In genomic region chr15:97850441-97850840, GRCm38 (mm10) we compare ENCODE assay signal across 8 mouse cellular contexts. TPM values are rescaled to one million over a fixed set of nuclear protein-coding genes. Genes with fewer than 3 reads are reported as not detected.
DNase-seq lines count a peak whose midpoint lies in the region; ATAC-seq lines count a peak whose summit lies in the region.

No protein-coding gene starts in this region.

- H3K36me3 ChIP-seq in limb, embryonic 11.5 days (ENCODE audit: control insufficient read depth, insufficient read depth, low read length) = no peaks in the 10 kb centered on the region
- H3K36me3 ChIP-seq in limb, embryonic 10.5 days = no peaks in the 10 kb centered on the region

- H3K4me2 ChIP-seq in limb, embryonic 11.5 days (ENCODE audit: low read depth, severe bottlenecking) = no peak overlapping the region

- WGBS in limb, embryonic 11.5 days = 14% methylated on average over 2 of the region's 2 CpGs
- 25% methylated on average over 2 of the region's 2 CpGs for WGBS in limb, embryonic 10.5 days

- no peak overlapping the region for H3K27ac ChIP-seq in limb, embryonic 11.5 days (replicated peaks; ENCODE audit: low read depth, low read length)
- H3K27ac ChIP-seq in limb, embryonic 10.5 days = no peak overlapping the region

- H3K4me1 ChIP-seq in limb, embryonic 11.5 days (ENCODE audit: control insufficient read depth, insufficient read depth, low read length) = no peaks in the 10 kb centered on the region
- H3K4me1 ChIP-seq in limb, embryonic 10.5 days = peaks cover 5% of the 10 kb centered on the region

- no peak overlapping the region for H3K9ac ChIP-seq in limb, embryonic 11.5 days (ENCODE audit: low read length)

- H3K27me3 ChIP-seq in limb, embryonic 11.5 days (ENCODE audit: control insufficient read depth, insufficient read depth, low read length) = no peaks in the 10 kb centered on the region
- H3K27me3 ChIP-seq in limb, embryonic 10.5 days (ENCODE audit: low read depth, poor library complexity, severe bottlenecking) = no peaks in the 10 kb centered on the region

- no peak overlapping the region for H3K4me3 ChIP-seq in limb, embryonic 11.5 days (ENCODE audit: low read depth, low read length)
- no peak overlapping the region for H3K4me3 ChIP-seq in limb, embryonic 10.5 days

- H3K9me3 ChIP-seq in limb, embryonic 11.5 days (ENCODE audit: control insufficient read depth, low read length) = no peaks in the 10 kb centered on the region
- no peaks in the 10 kb centered on the region for H3K9me3 ChIP-seq in limb, embryonic 10.5 days (replicated peaks)

- ATAC-seq in cerebellum, adult (ENCODE audit: insufficient number of reproducible peaks, low FRiP score, low TSS enrichment) = 0 out of 2 replicates have a peak, but pooled peaks have one; percentile 5
- no peak for ATAC-seq in limb, embryonic 11.5 days (ENCODE audit: insufficient number of reproducible peaks, low FRiP score, low TSS enrichment, low read depth)
- ATAC-seq in erythroblast, adult 5-6 weeks (replicated peaks; ENCODE audit: low FRiP score, poor library complexity, severe bottlenecking) = 0 out of 2 replicates have a peak, but pooled peaks have one; percentile 47

- no peak for DNase-seq in cerebellum, adult 11 months
- DNase-seq in limb, embryonic 11.5 days (ENCODE audit: low spot score) = peak; percentile 57
- DNase-seq in limb, embryonic 10.5 days (ENCODE audit: low spot score) = no peak
- DNase-seq in retina, postnatal 1 day = peak; percentile 61
- no peak for DNase-seq in ovary, adult 18-20 months (ENCODE audit: low spot score)
- DNase-seq in adrenal gland, adult 8-10 months = no peak

RNA-seq across cellular contexts. Expression of gene Hdac7, which starts 6.1 kb away (rescaled TPM):
- 25.4 and 26.8 TPM in 2 replicates for polyA plus RNA-seq in limb, embryonic 11.5 days (2014; fragmentation: Nextera tagmentation; extraction: Ambion mirVana)
- polyA plus RNA-seq in limb, embryonic 10.5 days (2016; fragmentation: Nextera tagmentation; extraction: Ambion mirVana) = 28.5 and 32.1 TPM in 2 replicates
- total RNA-seq in erythroblast, adult 5-6 weeks (2015; ENCODE audit: low replicate concordance) = 3.5 and 7.7 TPM in 2 replicates
- 1.1 and 3.8 TPM in 2 replicates for total RNA-seq in erythroblast, adult 5-6 weeks (2017; ENCODE audit: low replicate concordance)
- 100 to 1,000 TPM in 2 of 4 experiments, 10 to 100 TPM in 2; 86.1 to 106 (median 96.2) TPM for total RNA-seq in adrenal gland, adult 8-10 months (2022)

RNA-seq across cellular contexts. Expression of gene Vdr, which starts 60.0 kb away (rescaled TPM):
- polyA plus RNA-seq in limb, embryonic 11.5 days (2014; fragmentation: Nextera tagmentation; extraction: Ambion mirVana) = 0.18 and 0.25 TPM in 2 replicates
- polyA plus RNA-seq in limb, embryonic 10.5 days (2016; fragmentation: Nextera tagmentation; extraction: Ambion mirVana) = 0.15 and 0.23 TPM in 2 replicates
- 0.19 and 0.21 TPM in 2 replicates for total RNA-seq in erythroblast, adult 5-6 weeks (2015; ENCODE audit: low replicate concordance)
- total RNA-seq in erythroblast, adult 5-6 weeks (2017; ENCODE audit: low replicate concordance) = 0.26 TPM in 1 of 2 replicates, not detected in the other
- total RNA-seq in adrenal gland, adult 8-10 months (2022) = 10 to 100 TPM in 2 of 4 experiments, 1 to 10 TPM in 2; 5.2 to 26.1 (median 16.0) TPM

Comparison
In these comparisons a context has a peak if more than half of its experiments do, and no peak if none do; other contexts are left out.
1. DNase-seq: peak in limb, embryonic 11.5 days (single experiment) and retina, postnatal 1 day (single experiment); none in cerebellum, adult 11 months (single experiment), limb, embryonic 10.5 days (single experiment), ovary, adult 18-20 months (single experiment) and adrenal gland, adult 8-10 months (single experiment).
2. RNA of gene Hdac7, which starts 6.1 kb away (total RNA-seq): 86.1 to 106 TPM in adrenal gland, adult 8-10 months; 1.1 to 7.7 TPM in erythroblast, adult 5-6 weeks; every median in the first group is over 4 times any median in the second.
3. RNA of gene Vdr, which starts 60.0 kb away (total RNA-seq): 5.2 to 26.1 TPM in adrenal gland, adult 8-10 months; 0.19 to 0.26 TPM in erythroblast, adult 5-6 weeks; every median in the first group is over 4 times any median in the second.